Mouse (Mus musculus): Measurements from ENCODE around the gene Arrdc2.
A peak's percentile ranks its signal among the peaks of the same experiment; 100 is the strongest.

The Arrdc2 gene

GRCm38 (mm10) chr8:70807304-70807703 is 32.2 kb downstream of the Arrdc2 start:
- DNase-seq (ENCODE audit: low spot score) = no peak

GRCm38 (mm10) chr8:70806541-70806940 is 33.0 kb downstream of the Arrdc2 start:
- DNase-seq (ENCODE audit: low spot score) = no peak

GRCm38 (mm10) chr8:70804481-70805206 is 34.9 kb downstream of the Arrdc2 start, which contains the start of gene Mast3:
Gene Mast3, minus strand, starts transcription at chr8:70805054.
- DNase-seq (ENCODE audit: low spot score) = peak; percentile 84

DNA sequence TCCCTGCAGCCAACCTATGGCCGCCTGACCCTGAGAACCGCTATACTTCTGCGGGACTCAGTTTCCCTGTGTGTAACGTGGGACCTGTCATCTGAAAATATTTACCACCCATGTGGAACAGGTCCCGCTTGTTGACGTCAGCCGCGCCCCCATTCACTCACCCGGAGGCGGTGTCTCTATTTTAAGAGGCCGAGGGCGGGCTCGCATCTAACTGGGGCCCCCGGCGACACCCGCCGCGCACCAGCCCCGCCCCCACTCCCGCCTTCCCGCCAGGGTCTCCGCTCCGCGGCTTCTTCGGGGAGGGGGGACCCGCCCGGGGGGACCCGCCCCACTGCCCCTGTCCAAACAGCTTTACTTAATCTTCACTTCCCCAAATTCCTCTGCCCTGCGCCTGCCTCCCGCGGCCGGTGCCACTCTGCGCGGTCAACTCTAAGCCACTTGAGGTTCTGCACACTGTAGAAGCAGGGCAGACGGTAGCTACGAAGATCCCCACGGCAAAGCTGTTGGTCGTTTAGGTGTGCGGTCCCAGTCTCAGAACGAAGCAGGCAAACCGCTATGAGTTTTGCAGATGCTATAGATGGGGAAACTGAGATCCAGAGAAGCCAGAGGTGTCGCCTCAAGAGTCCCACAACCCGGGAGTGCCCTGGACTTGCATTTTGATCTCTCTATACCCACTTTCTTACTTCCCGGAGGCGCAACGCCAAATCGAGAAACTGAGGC is 35.6 kb downstream of the Arrdc2 start:
- DNase-seq (ENCODE audit: low spot score) = no peak

GRCm38 (mm10) chr8:70802786-70803510 is 36.6 kb downstream of the Arrdc2 start:
- no peak for DNase-seq (ENCODE audit: low spot score)

GRCm38 (mm10) chr8:70801830-70802229 is 37.7 kb downstream of the Arrdc2 start:
- DNase-seq (ENCODE audit: low spot score) = no peak

DNA sequence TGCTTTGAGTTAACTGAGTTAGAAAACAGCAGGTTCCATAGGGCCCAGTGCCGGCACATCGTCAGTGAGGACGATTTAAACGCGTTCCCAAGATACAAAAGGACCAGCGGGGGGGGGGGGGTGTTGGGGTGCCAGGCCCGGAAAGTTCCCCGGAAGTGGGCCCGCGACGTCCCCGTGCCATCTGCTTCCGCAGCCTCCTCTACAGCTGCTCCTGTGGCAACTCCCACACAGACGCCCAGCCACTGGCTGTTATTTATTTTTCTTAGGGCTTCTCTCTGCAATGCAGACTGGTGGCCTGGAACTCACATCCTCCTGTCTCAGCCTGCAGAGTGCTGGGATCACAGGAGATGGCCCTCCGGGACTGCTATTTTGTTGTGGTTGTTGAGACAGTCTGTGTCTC is 38.4 kb downstream of the Arrdc2 start:
- DNase-seq (ENCODE audit: low spot score) = no peak

- no peak for DNase-seq (ENCODE audit: low spot score)
Measured at GRCm38 (mm10) chr8:70800648-70801047, 38.9 kb downstream of the Arrdc2 start.

- DNase-seq (ENCODE audit: low spot score) = no peak
Measured at GRCm38 (mm10) chr8:70798281-70798680, 41.2 kb downstream of the Arrdc2 start.

- peak; percentile 90 for DNase-seq (ENCODE audit: low spot score)
Measured at GRCm38 (mm10) chr8:70797081-70798070, 42.1 kb downstream of the Arrdc2 start.

DNA sequence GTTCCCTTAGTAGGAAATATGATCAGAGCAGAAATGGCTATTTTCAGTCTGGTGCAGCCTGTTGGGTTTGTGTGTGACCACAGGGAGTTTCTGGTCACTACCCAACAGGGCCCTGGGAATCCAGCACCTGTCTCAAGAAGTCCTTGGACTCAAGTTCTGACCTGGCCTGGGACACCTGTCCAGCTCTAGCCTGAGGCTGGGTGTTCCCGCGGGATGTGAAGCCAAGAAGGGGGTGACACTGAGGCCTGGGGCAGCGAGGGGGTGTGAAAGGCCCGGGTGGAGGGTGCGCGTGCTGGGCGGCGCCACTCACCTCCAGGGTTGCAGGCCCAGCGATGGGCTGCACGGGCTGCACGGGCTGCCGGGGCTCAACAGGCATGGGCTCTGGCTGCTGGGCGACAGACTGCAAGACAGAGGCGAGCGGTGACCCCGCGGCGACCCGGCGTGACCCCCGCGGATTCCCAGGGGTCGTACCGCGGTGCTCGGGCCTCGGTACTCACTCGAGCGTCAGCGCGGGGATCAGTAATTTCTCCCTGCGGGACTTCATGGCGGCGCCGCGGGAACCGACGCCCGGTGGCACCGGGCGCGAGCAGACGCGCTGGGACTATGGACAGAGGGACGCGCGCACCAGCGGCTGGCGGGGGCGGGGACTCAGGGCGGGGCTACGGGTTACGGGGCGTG is 43.0 kb downstream of the Arrdc2 start:
- DNase-seq (ENCODE audit: low spot score) = no peak

- DNase-seq (ENCODE audit: low spot score) = no peak
Measured at GRCm38 (mm10) chr8:70795370-70795769, 44.1 kb downstream of the Arrdc2 start.

DNA sequence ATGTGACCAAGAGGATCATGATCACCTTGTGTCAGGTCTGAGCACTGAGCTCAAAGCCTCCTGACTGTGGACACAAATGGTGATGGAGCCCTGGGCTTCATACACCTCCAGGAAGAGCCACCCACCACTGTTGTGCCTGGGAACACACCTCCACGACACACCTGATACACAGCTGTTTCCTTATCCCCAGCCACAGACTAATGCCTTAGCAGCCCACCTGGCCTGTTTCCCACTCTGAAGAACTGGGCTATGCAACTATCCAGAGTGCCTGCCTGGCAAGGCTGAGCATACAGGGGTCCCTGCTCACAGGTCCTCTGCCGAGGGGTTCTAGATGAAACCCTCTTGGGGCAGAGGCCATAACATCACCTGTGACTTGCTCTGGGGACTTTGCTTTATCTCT is 45.3 kb downstream of the Arrdc2 start:
- no peak for DNase-seq (ENCODE audit: low spot score)

DNA sequence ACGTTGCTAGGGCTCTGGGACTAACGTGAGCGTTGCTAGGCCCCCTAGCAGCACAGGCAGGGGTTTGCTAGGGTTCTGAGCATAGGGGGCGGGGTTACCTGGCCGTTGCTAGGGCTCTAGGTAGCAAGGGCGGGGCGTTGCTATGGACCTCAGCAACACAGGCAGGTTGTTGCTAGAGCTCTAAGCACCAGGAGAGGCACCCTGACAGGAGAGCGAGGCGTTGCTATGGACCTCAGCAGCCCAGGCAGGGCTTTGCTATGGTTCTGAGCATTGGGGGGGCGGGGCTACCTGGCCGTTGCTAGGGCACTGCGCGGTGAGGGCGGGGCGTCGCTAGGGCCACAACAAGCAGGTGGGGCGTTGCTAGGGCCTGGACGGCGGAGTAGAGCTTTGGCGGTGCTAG is 46.8 kb downstream of the Arrdc2 start:
- DNase-seq (ENCODE audit: low spot score) = no peak

- peak; percentile 94 for DNase-seq (ENCODE audit: low spot score)
Measured at GRCm38 (mm10) chr8:70791975-70792691, 47.4 kb downstream of the Arrdc2 start.

GRCm38 (mm10) chr8:70791294-70791701 is 48.2 kb downstream of the Arrdc2 start:
- no peak for DNase-seq (ENCODE audit: low spot score)

- DNase-seq (ENCODE audit: low spot score) = no peak
Measured at GRCm38 (mm10) chr8:70790846-70791245, 48.7 kb downstream of the Arrdc2 start.

DNA sequence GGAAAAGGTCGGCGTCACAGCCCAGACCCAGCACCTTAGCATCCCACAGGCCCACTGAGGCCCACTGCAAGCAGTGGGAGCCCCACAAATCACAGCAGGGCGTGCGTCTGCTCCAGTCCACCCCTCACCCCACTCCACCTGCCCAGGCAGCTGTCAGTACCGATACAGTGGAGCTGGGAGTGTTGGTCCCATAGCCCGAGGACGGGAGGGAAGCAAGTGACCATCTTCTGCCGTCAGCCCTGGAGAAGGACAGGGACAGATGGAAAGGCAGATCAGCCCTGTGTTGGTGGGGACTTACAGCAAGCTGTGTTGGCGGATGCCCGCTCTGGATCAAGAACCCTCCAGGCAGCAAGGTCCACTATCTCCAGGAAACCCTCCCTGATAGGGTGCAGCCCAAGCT is 50.5 kb downstream of the Arrdc2 start:
- no peak for DNase-seq (ENCODE audit: low spot score)

GRCm38 (mm10) chr8:70787941-70788667 is 51.4 kb downstream of the Arrdc2 start:
- no peak for DNase-seq (ENCODE audit: low spot score)

DNA sequence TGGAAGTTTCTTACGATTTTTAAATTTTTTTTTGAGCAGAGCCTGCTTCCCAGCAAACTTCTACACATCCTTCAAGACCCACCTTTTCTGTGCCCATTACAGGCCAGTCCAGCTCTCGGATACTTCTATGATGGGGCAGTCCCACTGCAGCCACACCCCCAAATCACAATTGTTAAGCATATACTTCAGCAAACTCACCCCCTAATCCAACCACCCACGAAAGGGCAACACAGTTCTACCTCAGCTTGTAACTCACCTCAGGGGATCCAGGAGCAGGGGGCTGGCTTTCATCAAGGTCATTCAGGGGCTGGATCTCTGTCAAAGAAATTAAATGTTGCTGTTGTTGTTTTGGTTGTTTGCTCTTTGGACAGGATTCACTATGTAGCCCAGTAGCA is 52.5 kb downstream of the Arrdc2 start:
- DNase-seq (ENCODE audit: low spot score) = no peak

All from adipocyte (in vitro differentiated cells).